Mouse (Mus musculus): Measurements from ENCODE around the gene Tmem101. TPM values are rescaled to one million over a fixed set of nuclear protein-coding genes. Genes with fewer than 3 reads are reported as not detected.

Tmem101 gene
- polyA plus RNA-seq, 1 experiment from 2014 or later: 16.3 TPM

DNA sequence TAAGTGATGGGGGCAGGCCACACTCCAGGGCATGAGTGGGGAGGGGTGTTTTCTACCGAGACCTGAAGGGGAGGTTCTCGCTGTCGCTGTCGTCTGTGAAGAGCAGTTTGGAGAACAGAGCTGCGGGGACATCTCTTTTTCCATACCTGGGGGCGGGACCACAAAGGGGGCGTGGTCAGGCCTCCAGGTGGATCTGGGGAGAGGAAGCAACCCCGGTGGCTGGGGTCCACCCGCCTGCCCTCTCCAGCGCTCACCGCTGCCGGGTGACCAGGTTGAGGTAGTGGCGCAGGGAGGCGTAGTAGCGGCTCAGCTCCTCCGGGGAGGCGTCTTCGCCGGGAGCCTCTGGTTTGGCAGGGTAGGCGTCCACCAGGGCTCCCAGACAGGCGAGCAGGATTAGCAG, 49.3 kb downstream of the Tmem101 start:
- peaks cover 99% of the 10 kb centered on the region for H3K27me3 ChIP-seq (replicated peaks)
- no peak overlapping the region for H3K4me3 ChIP-seq
- no peak for ATAC-seq
- no peak overlapping the region for H3K27ac ChIP-seq
- no peaks in the 10 kb centered on the region for H3K9me3 ChIP-seq (replicated peaks)
- H3K36me3 ChIP-seq: no peaks in the 10 kb centered on the region
- H3K9ac ChIP-seq: no peak overlapping the region
- H3K4me1 ChIP-seq: peaks cover 23% of the 10 kb centered on the region
- H3K4me2 ChIP-seq: no peak overlapping the region
- WGBS (ENCODE audit: insufficient replicate concordance): 5% methylated on average over 21 of the region's 21 CpGs

Other genes with a start within 250 kb of the Tmem101 start
- 0.10 TPM in 2 replicates for gene Sost, start 189.4 kb downstream of the Tmem101 start, polyA plus RNA-seq (2016; fragmentation: Nextera tagmentation; extraction: Ambion mirVana)
- gene Cfap97d1, start 172.1 kb downstream of the Tmem101 start, polyA plus RNA-seq (2016; fragmentation: Nextera tagmentation; extraction: Ambion mirVana): not detected in 2 replicates
- gene Dusp3, start 169.4 kb downstream of the Tmem101 start, polyA plus RNA-seq (2016; fragmentation: Nextera tagmentation; extraction: Ambion mirVana): 12.9 and 13.4 TPM in 2 replicates
- 0.66 and 0.85 TPM in 2 replicates for gene Mpp3, start 127.9 kb downstream of the Tmem101 start, polyA plus RNA-seq (2016; fragmentation: Nextera tagmentation; extraction: Ambion mirVana)
- 0.50 and 0.51 TPM in 2 replicates for gene Cd300lg, start 114.9 kb downstream of the Tmem101 start, polyA plus RNA-seq (2016; fragmentation: Nextera tagmentation; extraction: Ambion mirVana)
- gene Mpp2, start 67.9 kb downstream of the Tmem101 start, polyA plus RNA-seq (2016; fragmentation: Nextera tagmentation; extraction: Ambion mirVana): 15.1 and 16.7 TPM in 2 replicates
- not detected in 2 replicates for gene Ppy, start 55.1 kb downstream of the Tmem101 start, polyA plus RNA-seq (2016; fragmentation: Nextera tagmentation; extraction: Ambion mirVana)
- 0.32 TPM in 1 of 2 replicates, not detected in the other for gene Pyy, start 48.6 kb downstream of the Tmem101 start, polyA plus RNA-seq (2016; fragmentation: Nextera tagmentation; extraction: Ambion mirVana)
- gene Nags, start 10.9 kb downstream of the Tmem101 start, polyA plus RNA-seq (2016; fragmentation: Nextera tagmentation; extraction: Ambion mirVana): 7.7 and 8.8 TPM in 2 replicates
- gene Lsm12, start 28.9 kb upstream of the Tmem101 start, polyA plus RNA-seq (2016; fragmentation: Nextera tagmentation; extraction: Ambion mirVana): 84.3 and 85.8 TPM in 2 replicates
- 18.0 and 19.7 TPM in 2 replicates for gene G6pc3, start 33.2 kb upstream of the Tmem101 start, polyA plus RNA-seq (2016; fragmentation: Nextera tagmentation; extraction: Ambion mirVana)
- 21.7 and 23.1 TPM in 2 replicates for gene Hdac5, start 73.8 kb upstream of the Tmem101 start, polyA plus RNA-seq (2016; fragmentation: Nextera tagmentation; extraction: Ambion mirVana)
- gene BC030867, start 92.5 kb upstream of the Tmem101 start, polyA plus RNA-seq (2016; fragmentation: Nextera tagmentation; extraction: Ambion mirVana): 19.5 and 19.7 TPM in 2 replicates
- gene Asb16, start 112.3 kb upstream of the Tmem101 start, polyA plus RNA-seq (2016; fragmentation: Nextera tagmentation; extraction: Ambion mirVana): 0.05 TPM in 1 of 2 replicates, not detected in the other
- gene Tmub2, start 128.5 kb upstream of the Tmem101 start, polyA plus RNA-seq (2016; fragmentation: Nextera tagmentation; extraction: Ambion mirVana): 28.4 and 28.9 TPM in 2 replicates
- gene Atxn7l3, start 140.2 kb upstream of the Tmem101 start, polyA plus RNA-seq (2016; fragmentation: Nextera tagmentation; extraction: Ambion mirVana): 7.3 and 7.5 TPM in 2 replicates
- gene Ubtf, start 163.3 kb upstream of the Tmem101 start, polyA plus RNA-seq (2016; fragmentation: Nextera tagmentation; extraction: Ambion mirVana): 97.2 and 98.8 TPM in 2 replicates
- 913 and 972 TPM in 2 replicates for gene Slc4a1, start 209.8 kb upstream of the Tmem101 start, polyA plus RNA-seq (2016; fragmentation: Nextera tagmentation; extraction: Ambion mirVana)
- gene Rundc3a, start 237.0 kb upstream of the Tmem101 start, polyA plus RNA-seq (2016; fragmentation: Nextera tagmentation; extraction: Ambion mirVana): 1.9 and 2.1 TPM in 2 replicates